Mouse (Mus musculus) heart, embryonic 16.5 days (tissue): Measurements from ENCODE around the gene Ncam1. TPM values are rescaled to one million over a fixed set of nuclear protein-coding genes. Genes with fewer than 3 reads are reported as not detected.

ENCODE experiments used
- ATAC-seq: fragments of 200-750 bp; cut with Nextera tagmentation; replicated peaks from 2 replicates; pipeline ENCODE4 v1.8.0; 2017; ENCODE audit warnings: moderate number of reproducible peaks; ENCODE audit not compliant: insufficient read depth, low FRiP score; ENCODE audit errors: extremely low read depth
- H3K27ac ChIP-seq: fragments of 300-500 bp; sonication (generic); 2 replicates; pipeline ENCODE4 v1.5.1; 2014; ENCODE audit warnings: mild to moderate bottlenecking, low read length, control low read depth, moderate library complexity
- H3K27me3 ChIP-seq: fragments of 300-500 bp; sonication (generic); 2 replicates; pipeline ENCODE4 v1.6.1; 2014; ENCODE audit warnings: low read length, mixed read lengths; ENCODE audit not compliant: control insufficient read depth, insufficient read depth
- H3K36me3 ChIP-seq: fragments of 300-500 bp; sonication (generic); 2 replicates; pipeline ENCODE4 v1.6.1; 2014; ENCODE audit not compliant: control insufficient read depth, insufficient read depth
- H3K4me1 ChIP-seq: fragments of 300-500 bp; sonication (generic); 2 replicates; pipeline ENCODE4 v1.6.1; 2014; ENCODE audit warnings: low read length, mixed read lengths; ENCODE audit not compliant: control insufficient read depth, insufficient read depth
- H3K4me2 ChIP-seq: fragments of 300-500 bp; sonication (generic); 2 replicates; pipeline ENCODE4 v1.6.1; 2014; ENCODE audit warnings: low read depth, mild to moderate bottlenecking, control low read depth, low read length
- H3K4me3 ChIP-seq: fragments of 300-500 bp; sonication (generic); 2 replicates; pipeline ENCODE4 v1.5.1; 2014; ENCODE audit warnings: mild to moderate bottlenecking, control low read depth, low read length
- H3K9ac ChIP-seq: fragments of 300-500 bp; sonication (generic); 2 replicates; pipeline ENCODE4 v1.6.1; 2014; ENCODE audit warnings: low read length, control low read depth
- H3K9me3 ChIP-seq: fragments of 300-500 bp; sonication (generic); replicated peaks from 2 replicates; pipeline ENCODE4 v1.6.1; 2016; ENCODE audit warnings: low read length; ENCODE audit not compliant: control insufficient read depth
- WGBS: fragments of 180-500 bp; shearing (Covaris S2); extraction: QIAGEN DNeasy Blood & Tissue Kit; methylation state at CpG from one replicate; pipeline ENCODE4 v1.1.7; 2014; 5-methylcytosine and 5-hydroxymethylcytosine counted together
- polyA plus RNA-seq: library from polyadenylated mRNA; unstranded; fragments of >200 nt; fragmentation: Nextera tagmentation; extraction: Ambion mirVana; gene quantifications from 2 replicates; pipeline ENCODE4 v1.2.1, GENCODE M21; 2015

The Ncam1 gene
- polyA plus RNA-seq, 1 experiment from 2014 or later = 153 TPM

- H3K9ac ChIP-seq = no peak overlapping the region
- H3K9me3 ChIP-seq = no peaks in the 10 kb centered on the region
- no peak overlapping the region for H3K4me2 ChIP-seq
- H3K36me3 ChIP-seq = no peaks in the 10 kb centered on the region
- no peaks in the 10 kb centered on the region for H3K27me3 ChIP-seq
- H3K27ac ChIP-seq = no peak overlapping the region
- H3K4me3 ChIP-seq = no peak overlapping the region
- ATAC-seq = peak; percentile 78; the same call in 1 of the 2 replicates
- WGBS = 48% methylated on average over 10 of the region's 10 CpGs
- H3K4me1 ChIP-seq = peaks cover 29% of the 10 kb centered on the region
Observed at GRCm38 (mm10) chr9:49593951-49594536, 204.7 kb downstream of the Ncam1 start.

GRCm38 (mm10) chr9:49592006-49592405 lies 206.7 kb downstream of the Ncam1 start:
- WGBS = 35% methylated on average over 2 of the region's 2 CpGs
- no peaks in the 10 kb centered on the region for H3K9me3 ChIP-seq
- no peak overlapping the region for H3K4me2 ChIP-seq
- no peak for ATAC-seq
- no peaks in the 10 kb centered on the region for H3K36me3 ChIP-seq
- H3K27me3 ChIP-seq = no peaks in the 10 kb centered on the region
- H3K4me3 ChIP-seq = no peak overlapping the region
- H3K9ac ChIP-seq = no peak overlapping the region
- no peak overlapping the region for H3K27ac ChIP-seq
- peaks cover 29% of the 10 kb centered on the region for H3K4me1 ChIP-seq

- Histone ChIP-seq H3K27me3 (no peaks in the 10 kb centered on the region), H3K36me3 (no peaks in the 10 kb centered on the region), H3K9me3 (no peaks in the 10 kb centered on the region), H3K4me3 (no peak overlapping the region), H3K4me1 (peaks cover 25% of the 10 kb centered on the region), H3K27ac (no peak overlapping the region), H3K4me2 (no peak overlapping the region), H3K9ac (no peak overlapping the region)
- ATAC-seq = no peak
- WGBS = 71% methylated on average over 4 of the region's 4 CpGs
Observed at GRCm38 (mm10) chr9:49590261-49590660, 208.5 kb downstream of the Ncam1 start.

- H3K4me1 ChIP-seq = peaks cover 11% of the 10 kb centered on the region
- H3K4me3 ChIP-seq = no peak overlapping the region
- H3K27me3 ChIP-seq = no peaks in the 10 kb centered on the region
- no peak for ATAC-seq
- H3K4me2 ChIP-seq = no peak overlapping the region
- no peak overlapping the region for H3K27ac ChIP-seq
- H3K9me3 ChIP-seq = no peaks in the 10 kb centered on the region
- 89% methylated on average over 4 of the region's 4 CpGs for WGBS
- no peak overlapping the region for H3K9ac ChIP-seq
- no peaks in the 10 kb centered on the region for H3K36me3 ChIP-seq
Observed at GRCm38 (mm10) chr9:49577136-49577535, 221.6 kb downstream of the Ncam1 start.

- peak overlapping the region; percentile 19; the same call in 1 of the 2 replicates for H3K4me2 ChIP-seq
- H3K9me3 ChIP-seq = no peaks in the 10 kb centered on the region
- WGBS = 42% methylated on average over 9 of the region's 9 CpGs
- no peaks in the 10 kb centered on the region for H3K27me3 ChIP-seq
- H3K27ac ChIP-seq = peak overlapping the region; percentile 61
- 0 out of 2 replicates have a peak overlapping the region, but pooled peaks have one; percentile 22 for H3K9ac ChIP-seq
- peaks cover 34% of the 10 kb centered on the region for H3K4me1 ChIP-seq
- H3K36me3 ChIP-seq = peaks cover 15% of the 10 kb centered on the region; the same call in 1 of the 2 replicates
- ATAC-seq = peak; percentile 45; the same call in 1 of the 2 replicates
- H3K4me3 ChIP-seq = no peak overlapping the region
Observed at GRCm38 (mm10) chr9:49571695-49572510, 226.8 kb downstream of the Ncam1 start.

GRCm38 (mm10) chr9:49570731-49571694 lies 227.7 kb downstream of the Ncam1 start:
- Histone ChIP-seq H3K27ac (peak overlapping the region; percentile 43), H3K4me1 (peaks cover 34% of the 10 kb centered on the region), H3K9me3 (no peaks in the 10 kb centered on the region), H3K36me3 (peaks cover 15% of the 10 kb centered on the region; the same call in 1 of the 2 replicates), H3K4me3 (no peak overlapping the region), H3K4me2 (no peak overlapping the region), H3K9ac (no peak overlapping the region), H3K27me3 (no peaks in the 10 kb centered on the region)
- WGBS = 60% methylated on average over 10 of the region's 10 CpGs
- ATAC-seq = 0 out of 2 replicates have a peak, but pooled peaks have one; percentile 42

- peaks cover 17% of the 10 kb centered on the region for H3K36me3 ChIP-seq
- peak; percentile 20; the same call in 1 of the 2 replicates for ATAC-seq
- H3K4me2 ChIP-seq = no peak overlapping the region
- H3K9me3 ChIP-seq = no peaks in the 10 kb centered on the region
- peak overlapping the region; percentile 43 for H3K27ac ChIP-seq
- no peaks in the 10 kb centered on the region for H3K27me3 ChIP-seq
- 21% methylated on average over 7 of the region's 7 CpGs for WGBS
- H3K9ac ChIP-seq = no peak overlapping the region
- no peak overlapping the region for H3K4me3 ChIP-seq
- peaks cover 34% of the 10 kb centered on the region for H3K4me1 ChIP-seq
Observed at GRCm38 (mm10) chr9:49570033-49570660, 228.6 kb downstream of the Ncam1 start.

GRCm38 (mm10) chr9:49565846-49566245 lies 232.9 kb downstream of the Ncam1 start:
- H3K27me3 ChIP-seq = no peaks in the 10 kb centered on the region
- H3K27ac ChIP-seq = no peak overlapping the region
- no peak overlapping the region for H3K4me2 ChIP-seq
- WGBS = 82% methylated on average over 2 of the region's 2 CpGs
- no peak overlapping the region for H3K4me3 ChIP-seq
- no peaks in the 10 kb centered on the region for H3K9me3 ChIP-seq
- ATAC-seq = no peak
- H3K36me3 ChIP-seq = peaks cover 36% of the 10 kb centered on the region
- H3K9ac ChIP-seq = no peak overlapping the region
- H3K4me1 ChIP-seq = peaks cover 10% of the 10 kb centered on the region
